Mouse (Mus musculus): ENCODE measurements around the gene Plekha5. TPM values are rescaled to one million over a fixed set of nuclear protein-coding genes. Genes with fewer than 3 reads are reported as not detected.
A peak's percentile ranks its signal among the peaks of the same experiment; 100 is the strongest.

Plekha5 gene
- polyA plus RNA-seq, 1 experiment from 2014 or later = 51.4 TPM

- H3K36me3 ChIP-seq (replicated peaks) = peaks cover 44% of the 10 kb centered on the region
- WGBS = 88% methylated on average over 8 of the region's 8 CpGs
These were observed 5.4 kb downstream of the Plekha5 start for GRCm38 (mm10) chr6:140429236-140429635.

GRCm38 (mm10) chr6:140432363-140432762 lies 8.5 kb downstream of the Plekha5 start:
- Histone ChIP-seq H3K4me2 (no peak overlapping the region), H3K9ac (no peak overlapping the region), H3K4me1 (no peaks in the 10 kb centered on the region), H3K36me3 (replicated peaks) (peaks cover 50% of the 10 kb centered on the region), H3K9me3 (no peaks in the 10 kb centered on the region), H3K27me3 (no peaks in the 10 kb centered on the region), H3K27ac (no peak overlapping the region), H3K4me3 (replicated peaks) (no peak overlapping the region)
- 95% methylated on average over 9 of the region's 9 CpGs for WGBS
- ATAC-seq (ENCODE audit: low FRiP score) = no peak

More at GRCm38 (mm10) chr6:140429236-140429635, 5.4 kb downstream of the Plekha5 start:
- no peak for ATAC-seq (ENCODE audit: low FRiP score)
- Histone ChIP-seq H3K9me3 (no peaks in the 10 kb centered on the region), H3K9ac (no peak overlapping the region), H3K27me3 (no peaks in the 10 kb centered on the region), H3K4me3 (replicated peaks) (no peak overlapping the region), H3K27ac (no peak overlapping the region), H3K4me1 (peaks cover 18% of the 10 kb centered on the region), H3K4me2 (no peak overlapping the region)

DNA sequence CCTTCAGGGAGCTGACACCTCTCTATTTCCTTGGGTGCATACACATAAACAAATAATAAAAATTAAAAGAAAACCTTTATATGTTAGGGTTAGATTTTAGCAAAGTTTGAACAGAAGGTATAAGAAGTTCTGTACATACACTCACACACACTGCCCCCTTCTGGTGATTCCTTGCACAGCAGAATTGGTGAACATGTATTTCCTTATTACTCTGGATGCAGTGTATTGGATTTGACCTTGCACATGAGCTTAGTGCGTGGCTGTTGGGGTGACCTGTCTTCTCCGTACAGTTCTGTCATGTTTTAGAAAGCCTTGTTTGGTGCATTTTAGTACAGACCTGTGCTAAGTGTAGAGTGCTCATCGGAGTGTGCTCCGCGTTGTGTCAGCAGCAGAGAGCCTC lies 19.5 kb downstream of the Plekha5 start:
- no peak overlapping the region for H3K27ac ChIP-seq
- no peak for ATAC-seq (ENCODE audit: low FRiP score)
- WGBS = 93% methylated on average over 5 of the region's 5 CpGs
- H3K4me1 ChIP-seq = peaks cover 28% of the 10 kb centered on the region
- H3K9ac ChIP-seq = no peak overlapping the region
- no peak overlapping the region for H3K4me3 ChIP-seq (replicated peaks)
- H3K27me3 ChIP-seq = no peaks in the 10 kb centered on the region
- H3K9me3 ChIP-seq = no peaks in the 10 kb centered on the region
- H3K4me2 ChIP-seq = no peak overlapping the region
- peaks cover 3% of the 10 kb centered on the region for H3K36me3 ChIP-seq (replicated peaks)

GRCm38 (mm10) chr6:140444147-140444546 lies 20.3 kb downstream of the Plekha5 start:
- Histone ChIP-seq H3K4me1 (peaks cover 28% of the 10 kb centered on the region), H3K36me3 (replicated peaks) (peaks cover 3% of the 10 kb centered on the region), H3K27me3 (no peaks in the 10 kb centered on the region), H3K4me2 (no peak overlapping the region), H3K4me3 (replicated peaks) (no peak overlapping the region), H3K9ac (no peak overlapping the region), H3K27ac (0 out of 2 replicates have a peak overlapping the region, but pooled peaks have one; percentile 8), H3K9me3 (no peaks in the 10 kb centered on the region)
- no peak for ATAC-seq (ENCODE audit: low FRiP score)
- 51% methylated on average over 7 of the region's 7 CpGs for WGBS

DNA sequence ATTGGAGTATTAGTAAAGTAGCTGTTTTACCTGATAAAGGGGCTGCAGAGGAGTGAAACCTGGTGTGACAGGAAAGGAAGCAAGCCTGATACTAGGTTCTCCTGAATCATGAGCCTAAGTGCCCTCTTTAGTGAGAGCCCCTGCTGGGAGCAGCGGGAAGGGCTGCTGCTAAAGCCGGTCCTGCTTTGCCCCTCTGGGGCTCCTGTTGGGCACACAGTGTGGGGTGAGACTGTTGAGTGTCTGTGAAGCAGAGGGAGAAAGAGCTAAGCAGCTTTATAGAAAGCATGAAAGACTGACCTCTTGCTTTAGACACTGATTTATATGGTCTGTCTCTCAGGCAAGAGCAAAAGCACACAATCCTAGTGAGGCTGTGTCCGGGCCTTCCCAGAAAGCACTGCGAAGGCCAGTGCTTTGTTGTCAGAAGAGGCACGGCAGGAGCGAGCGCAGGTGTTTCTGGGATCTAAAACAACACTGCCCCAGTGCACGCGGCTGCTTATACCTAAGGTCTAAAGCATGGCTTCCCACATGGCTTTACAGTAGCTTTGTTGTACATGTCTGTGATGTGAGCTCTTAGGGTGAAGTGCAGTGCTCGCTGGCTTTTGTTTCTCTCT lies 21.1 kb downstream of the Plekha5 start:
- Histone ChIP-seq H3K9ac (no peak overlapping the region), H3K4me3 (replicated peaks) (no peak overlapping the region), H3K9me3 (no peaks in the 10 kb centered on the region), H3K4me2 (peak overlapping the region; percentile 26), H3K4me1 (peaks cover 28% of the 10 kb centered on the region), H3K27me3 (no peaks in the 10 kb centered on the region), H3K36me3 (replicated peaks) (peaks cover 3% of the 10 kb centered on the region), H3K27ac (peak overlapping the region; percentile 79)
- WGBS = 9% methylated on average over 10 of the region's 10 CpGs
- peak; percentile 55 for ATAC-seq (ENCODE audit: low FRiP score)

DNA sequence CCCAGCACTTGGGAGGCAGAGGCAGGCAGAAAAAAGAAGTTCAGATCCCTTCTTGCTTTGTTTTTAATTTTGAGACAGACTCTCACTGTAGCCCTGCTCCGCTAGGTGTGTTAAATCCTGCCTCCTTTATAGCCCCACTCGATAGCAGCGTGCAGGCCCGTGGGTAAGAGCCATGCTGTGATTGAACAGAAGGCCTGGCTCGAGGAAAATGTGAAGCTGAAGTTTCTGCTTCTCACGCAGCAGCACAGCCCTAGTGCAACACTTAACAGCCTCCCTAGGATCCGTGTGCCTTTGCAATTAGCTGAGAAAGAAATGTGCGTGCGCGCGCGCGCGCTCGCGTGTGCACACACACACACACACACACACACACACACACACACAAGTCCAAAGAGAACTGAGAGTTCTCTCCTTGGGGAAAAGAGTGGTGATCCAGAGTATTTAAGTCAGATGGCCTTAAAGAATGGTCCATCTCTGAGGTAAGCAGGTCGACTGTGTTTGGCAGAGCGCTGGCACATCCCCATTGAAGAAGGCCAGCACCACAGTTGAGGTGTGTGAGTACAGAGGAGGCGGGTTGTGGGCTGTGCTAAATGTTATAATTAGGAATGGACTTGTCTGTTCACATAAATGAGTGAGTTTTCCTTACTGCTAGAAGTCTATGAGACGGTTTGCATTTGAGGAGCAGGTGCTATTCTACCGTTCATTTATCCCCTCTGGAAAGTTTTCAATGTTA lies 24.3 kb downstream of the Plekha5 start:
- Histone ChIP-seq H3K9ac (no peak overlapping the region), H3K27me3 (no peaks in the 10 kb centered on the region), H3K4me3 (replicated peaks) (no peak overlapping the region), H3K27ac (peak overlapping the region; percentile 42; the same call in 1 of the 2 replicates), H3K4me2 (no peak overlapping the region), H3K36me3 (replicated peaks) (peaks cover 11% of the 10 kb centered on the region), H3K4me1 (peaks cover 20% of the 10 kb centered on the region), H3K9me3 (no peaks in the 10 kb centered on the region; the same call in 1 of the 2 replicates)
- no peak for ATAC-seq (ENCODE audit: low FRiP score)
- 88% methylated on average over 21 of the region's 21 CpGs for WGBS

DNA sequence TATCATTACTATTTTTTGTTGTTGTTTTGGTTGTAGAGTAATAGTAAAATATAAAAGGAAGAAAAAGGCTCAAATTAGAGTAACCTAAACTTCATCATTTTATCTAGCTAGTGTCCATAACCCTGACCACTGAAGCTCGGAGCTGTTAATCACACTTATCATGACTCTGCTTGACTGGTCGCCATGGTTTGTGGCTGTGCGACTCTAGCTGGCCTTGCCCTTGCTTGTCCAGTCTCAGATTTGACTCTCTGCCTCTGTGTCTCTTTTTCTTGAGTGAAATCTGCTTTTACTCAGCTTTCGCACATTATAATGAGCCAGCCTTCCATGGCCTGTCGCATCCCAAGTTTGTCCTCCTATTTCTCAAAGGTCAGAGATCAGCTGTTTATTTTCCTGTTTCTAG lies 26.8 kb downstream of the Plekha5 start:
- Histone ChIP-seq H3K36me3 (replicated peaks) (peaks cover 12% of the 10 kb centered on the region), H3K9ac (no peak overlapping the region), H3K9me3 (no peaks in the 10 kb centered on the region; the same call in 1 of the 2 replicates), H3K4me1 (peaks cover under 1% of the 10 kb centered on the region; the same call in 1 of the 2 replicates), H3K4me2 (no peak overlapping the region), H3K4me3 (replicated peaks) (no peak overlapping the region), H3K27ac (no peak overlapping the region), H3K27me3 (no peaks in the 10 kb centered on the region)
- ATAC-seq (ENCODE audit: low FRiP score) = no peak
- WGBS = 95% methylated on average over 5 of the region's 5 CpGs

- ATAC-seq (ENCODE audit: low FRiP score) = no peak
- no peak overlapping the region for H3K9ac ChIP-seq
- peaks cover 3% of the 10 kb centered on the region for H3K4me1 ChIP-seq
- H3K4me3 ChIP-seq (replicated peaks) = no peak overlapping the region
- WGBS = 95% methylated on average over 8 of the region's 8 CpGs
- no peak overlapping the region for H3K27ac ChIP-seq
- H3K9me3 ChIP-seq = no peaks in the 10 kb centered on the region; the same call in 1 of the 2 replicates
- H3K36me3 ChIP-seq (replicated peaks) = peaks cover 9% of the 10 kb centered on the region
- H3K27me3 ChIP-seq = no peaks in the 10 kb centered on the region
- H3K4me2 ChIP-seq = no peak overlapping the region
These were observed 28.9 kb downstream of the Plekha5 start for GRCm38 (mm10) chr6:140452736-140453135.

GRCm38 (mm10) chr6:140453454-140453853 lies 29.6 kb downstream of the Plekha5 start:
- no peak for ATAC-seq (ENCODE audit: low FRiP score)
- Histone ChIP-seq H3K27ac (no peak overlapping the region), H3K4me1 (peaks cover 3% of the 10 kb centered on the region; the same call in 1 of the 2 replicates), H3K27me3 (no peaks in the 10 kb centered on the region), H3K36me3 (replicated peaks) (peaks cover 9% of the 10 kb centered on the region), H3K4me2 (no peak overlapping the region), H3K9me3 (no peaks in the 10 kb centered on the region; the same call in 1 of the 2 replicates), H3K4me3 (replicated peaks) (no peak overlapping the region), H3K9ac (no peak overlapping the region)
- WGBS = 87% methylated on average over 5 of the region's 5 CpGs

- H3K4me1 ChIP-seq = peaks cover 3% of the 10 kb centered on the region; the same call in 1 of the 2 replicates
- H3K27ac ChIP-seq = no peak overlapping the region
- peaks cover 9% of the 10 kb centered on the region for H3K36me3 ChIP-seq (replicated peaks)
- WGBS = 96% methylated on average over 3 of the region's 3 CpGs
- no peak overlapping the region for H3K4me2 ChIP-seq
- H3K27me3 ChIP-seq = no peaks in the 10 kb centered on the region
- H3K9me3 ChIP-seq = no peaks in the 10 kb centered on the region; the same call in 1 of the 2 replicates
- ATAC-seq (ENCODE audit: low FRiP score) = no peak
- no peak overlapping the region for H3K4me3 ChIP-seq (replicated peaks)
- H3K9ac ChIP-seq = no peak overlapping the region
These were observed 30.5 kb downstream of the Plekha5 start for GRCm38 (mm10) chr6:140454388-140454787.

- Histone ChIP-seq H3K4me3 (replicated peaks) (no peak overlapping the region), H3K36me3 (replicated peaks) (peaks cover 9% of the 10 kb centered on the region), H3K4me2 (no peak overlapping the region), H3K9ac (no peak overlapping the region), H3K27me3 (no peaks in the 10 kb centered on the region), H3K4me1 (peaks cover 3% of the 10 kb centered on the region; the same call in 1 of the 2 replicates), H3K27ac (no peak overlapping the region), H3K9me3 (no peaks in the 10 kb centered on the region; the same call in 1 of the 2 replicates)
- ATAC-seq (ENCODE audit: low FRiP score) = no peak
- WGBS = 77% methylated on average over 3 of the region's 3 CpGs
These were observed 32.0 kb downstream of the Plekha5 start for GRCm38 (mm10) chr6:140455851-140456250.

DNA sequence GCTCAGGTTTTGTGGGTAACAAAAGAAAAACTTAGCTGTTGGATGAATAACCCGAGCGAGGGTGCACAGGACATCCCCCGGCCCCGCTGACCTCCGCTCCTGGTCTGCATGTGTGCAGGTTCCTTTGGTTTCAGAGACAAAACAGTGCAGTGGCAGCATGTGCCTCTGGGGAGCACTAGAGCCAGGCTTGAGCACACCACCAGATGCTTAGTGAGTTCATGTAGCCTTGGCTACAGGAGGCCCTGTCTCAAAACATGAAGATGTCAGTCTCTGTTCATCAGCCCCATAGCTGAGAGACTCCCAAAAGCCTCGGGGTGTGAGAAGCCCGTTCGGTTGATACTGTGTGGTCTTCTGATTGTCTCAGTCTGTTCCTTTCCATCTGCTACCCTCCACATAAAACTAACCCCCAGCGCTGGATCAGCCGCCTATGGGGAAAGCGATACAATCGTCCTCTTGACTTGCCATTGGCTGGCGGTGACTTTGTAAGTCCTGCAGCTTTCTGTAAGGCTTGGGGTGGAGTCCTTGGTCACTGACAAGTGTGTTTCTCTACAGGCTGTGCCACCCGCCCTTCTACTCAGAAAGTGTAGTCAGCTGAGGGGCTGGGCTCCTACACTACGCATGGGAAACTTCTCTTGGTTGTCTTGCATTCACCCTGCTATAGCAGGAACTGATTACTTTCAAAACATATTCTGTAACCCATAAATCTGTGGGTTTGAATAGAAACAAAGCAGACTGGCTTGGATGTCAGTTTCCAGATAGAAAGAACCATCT lies 32.7 kb downstream of the Plekha5 start:
- 88% methylated on average over 15 of the region's 15 CpGs for WGBS
- Histone ChIP-seq H3K4me3 (replicated peaks) (no peak overlapping the region), H3K27ac (no peak overlapping the region), H3K4me1 (peaks cover 3% of the 10 kb centered on the region; the same call in 1 of the 2 replicates), H3K36me3 (replicated peaks) (peaks cover 9% of the 10 kb centered on the region), H3K9ac (no peak overlapping the region), H3K4me2 (no peak overlapping the region), H3K9me3 (no peaks in the 10 kb centered on the region; the same call in 1 of the 2 replicates), H3K27me3 (no peaks in the 10 kb centered on the region)
- no peak for ATAC-seq (ENCODE audit: low FRiP score)

Measured in forebrain, embryonic 12.5 days (tissue).